Mouse (Mus musculus): Measurements from ENCODE around the gene Cnksr2. TPM values are rescaled to one million over a fixed set of nuclear protein-coding genes. Genes with fewer than 3 reads are reported as not detected.

The Cnksr2 gene
- total RNA-seq (2014; fragmentation: Nextera tagmentation) (not detected in 2 replicates), total RNA-seq (2017) (not detected in 2 replicates), polyA plus RNA-seq (2012) (not detected in 2 replicates)

DNA sequence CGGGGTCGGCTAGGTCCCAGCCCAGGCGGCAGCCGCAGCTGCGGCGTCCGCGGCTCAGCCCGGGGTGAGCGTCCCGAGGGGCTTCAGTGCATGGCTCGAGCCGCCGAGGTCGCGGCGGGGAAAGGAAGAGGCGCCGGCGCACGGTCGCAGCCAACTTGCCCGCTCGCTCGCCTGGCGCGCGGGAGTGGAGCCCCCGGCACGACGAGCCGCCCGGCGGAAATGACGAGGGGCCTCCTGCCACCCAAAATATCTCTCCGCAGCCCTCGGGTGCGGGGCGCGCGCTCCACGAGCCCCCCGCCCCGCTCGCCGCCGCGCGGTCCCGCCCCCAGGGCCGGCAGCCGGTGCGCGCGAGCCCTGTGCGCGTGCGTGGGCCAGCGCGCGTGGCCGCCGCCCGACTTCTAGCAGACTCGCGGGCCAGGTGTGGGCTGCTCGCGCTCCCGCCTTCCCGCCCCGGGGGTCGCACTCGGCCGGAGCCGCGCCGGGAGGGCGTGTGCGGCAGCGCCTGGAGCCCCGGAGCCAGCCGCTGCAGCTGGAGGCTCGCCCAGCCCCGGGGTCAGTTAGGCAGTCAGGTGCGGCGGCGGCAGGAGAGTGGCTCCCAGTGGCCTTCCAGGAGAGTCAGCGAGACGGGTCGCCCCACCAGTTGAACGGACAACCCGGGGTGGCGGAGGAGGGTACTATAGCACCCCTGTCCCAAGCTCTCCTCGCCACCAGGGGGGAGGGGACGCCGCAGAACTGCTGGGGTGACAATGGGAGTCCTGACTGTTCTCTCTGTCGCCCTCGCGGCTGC lies at the start of gene Cnksr2:
Cnksr2 (minus strand) TSS at position 238 of the 787 bp plus-strand sequence.
- Histone ChIP-seq H3K27me3 (ENCODE audit: insufficient read depth, low read length) (no peaks in the 10 kb centered on the region), H3K4me3 (ENCODE audit: low read depth, low read length) (no peak within 1 kb of the TSS), H3K9me3 (replicated peaks) (peaks cover 20% of the 10 kb centered on the region), H3K36me3 (replicated peaks) (no peaks in the 10 kb centered on the region), H3K4me1 (ENCODE audit: insufficient read depth, low read depth, low read length) (no peaks in the 10 kb centered on the region)
- TF ChIP-seq TAL1 (conservative IDR thresholded peaks at IDR 0.05; ENCODE audit: low read depth, low read length) (no peak), CTCF (IDR thresholded peaks at IDR 0.05; ENCODE audit: low read depth, low read length) (no peak), GATA2 (IDR thresholded peaks at IDR 0.05; ENCODE audit: borderline replicate concordance, low read depth, low read length) (no peak), POLR2AphosphoS5 (IDR thresholded peaks at IDR 0.05; ENCODE audit: insufficient replicate concordance, low read depth, low read length) (no peak), GATA1 (IDR thresholded peaks at IDR 0.05; ENCODE audit: borderline replicate concordance, low read length) (no peak)
- DNase-seq (ENCODE audit: low spot score): no peak
- no peak for ATAC-seq (ENCODE audit: extremely low read depth, insufficient number of reproducible peaks, low FRiP score, poor library complexity, severe bottlenecking)

DNA sequence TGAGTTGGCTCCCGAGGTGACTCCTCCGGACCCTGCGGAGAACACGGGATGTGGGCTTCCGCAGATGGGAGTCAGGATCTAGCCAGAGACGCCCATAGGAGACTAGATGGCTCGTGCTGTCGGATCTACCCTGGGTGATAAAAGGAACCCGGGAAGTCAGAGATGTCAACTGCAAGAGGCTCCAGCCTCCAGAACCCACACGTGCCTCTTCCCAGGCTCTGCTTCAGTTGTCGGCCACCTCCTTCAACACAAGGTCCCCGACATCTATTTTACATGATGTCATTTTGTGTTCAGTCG lies 698 bp upstream of the Cnksr2 start:
- H3K9me3 ChIP-seq (replicated peaks): peaks cover 20% of the 10 kb centered on the region
- H3K4me1 ChIP-seq (ENCODE audit: insufficient read depth, low read depth, low read length): no peaks in the 10 kb centered on the region
- H3K27me3 ChIP-seq (ENCODE audit: insufficient read depth, low read length): no peaks in the 10 kb centered on the region
- no peak overlapping the region for H3K4me3 ChIP-seq (ENCODE audit: low read depth, low read length)
- ATAC-seq (ENCODE audit: extremely low read depth, insufficient number of reproducible peaks, low FRiP score, poor library complexity, severe bottlenecking) (no peak), DNase-seq (ENCODE audit: low spot score) (no peak)
- TF ChIP-seq CTCF (IDR thresholded peaks at IDR 0.05; ENCODE audit: low read depth, low read length): no peak
- no peak for TF ChIP-seq TAL1 (conservative IDR thresholded peaks at IDR 0.05; ENCODE audit: low read depth, low read length)
- TF ChIP-seq GATA1 (IDR thresholded peaks at IDR 0.05; ENCODE audit: borderline replicate concordance, low read length): no peak
- TF ChIP-seq POLR2AphosphoS5 (IDR thresholded peaks at IDR 0.05; ENCODE audit: insufficient replicate concordance, low read depth, low read length): no peak
- no peak for TF ChIP-seq GATA2 (IDR thresholded peaks at IDR 0.05; ENCODE audit: borderline replicate concordance, low read depth, low read length)
- H3K36me3 ChIP-seq (replicated peaks): no peaks in the 10 kb centered on the region

DNA sequence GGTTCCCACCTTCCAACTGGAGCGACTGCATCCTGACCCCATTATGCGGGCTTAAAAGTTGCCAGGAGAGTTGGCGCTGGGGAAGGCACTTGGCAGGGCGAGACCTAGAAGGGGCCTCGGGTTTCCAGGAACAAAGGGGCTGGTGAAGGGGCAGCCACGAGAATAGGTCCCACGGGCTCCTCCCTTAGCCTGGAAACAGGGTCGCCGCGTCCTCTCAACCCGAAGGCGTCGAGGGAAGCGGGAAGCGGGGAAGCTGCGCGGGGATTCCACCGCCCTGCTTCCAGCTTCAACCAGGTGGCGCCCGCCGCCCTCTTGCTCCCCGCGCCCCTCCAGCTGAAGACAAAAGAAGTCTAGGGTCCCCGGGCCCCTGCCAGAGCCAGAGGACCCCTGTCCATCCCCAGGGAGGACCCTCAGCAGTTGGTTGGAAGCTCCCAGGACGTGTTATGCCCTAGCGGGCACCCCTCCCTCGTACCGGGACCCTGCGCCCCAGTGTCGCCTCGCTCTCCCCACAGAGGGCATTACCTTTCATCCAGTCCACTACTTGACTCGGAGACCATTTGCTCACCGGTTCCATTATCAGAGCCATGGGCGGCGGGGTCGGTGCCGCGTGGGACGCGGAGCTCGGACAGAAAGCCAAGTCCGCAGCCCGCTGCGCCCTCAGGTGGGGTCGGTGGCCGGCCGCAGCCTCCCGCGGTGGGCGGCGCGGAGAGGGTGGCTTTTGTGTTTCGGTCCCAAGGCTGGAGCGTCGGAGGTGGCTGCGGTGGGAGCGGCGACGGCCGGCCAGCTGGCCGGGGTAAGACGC lies 638 bp downstream of the Cnksr2 start:
- TF ChIP-seq CTCF (IDR thresholded peaks at IDR 0.05; ENCODE audit: low read depth, low read length): no peak
- TF ChIP-seq GATA1 (IDR thresholded peaks at IDR 0.05; ENCODE audit: borderline replicate concordance, low read length): no peak
- TF ChIP-seq GATA2 (IDR thresholded peaks at IDR 0.05; ENCODE audit: borderline replicate concordance, low read depth, low read length): no peak
- no peak for TF ChIP-seq TAL1 (conservative IDR thresholded peaks at IDR 0.05; ENCODE audit: low read depth, low read length)
- no peak for TF ChIP-seq POLR2AphosphoS5 (IDR thresholded peaks at IDR 0.05; ENCODE audit: insufficient replicate concordance, low read depth, low read length)
- Histone ChIP-seq H3K4me3 (ENCODE audit: low read depth, low read length) (no peak overlapping the region), H3K27me3 (ENCODE audit: insufficient read depth, low read length) (no peaks in the 10 kb centered on the region), H3K4me1 (ENCODE audit: insufficient read depth, low read depth, low read length) (no peaks in the 10 kb centered on the region), H3K36me3 (replicated peaks) (no peaks in the 10 kb centered on the region), H3K9me3 (replicated peaks) (peaks cover 20% of the 10 kb centered on the region)
- no peak for DNase-seq (ENCODE audit: low spot score)
- no peak for ATAC-seq (ENCODE audit: extremely low read depth, insufficient number of reproducible peaks, low FRiP score, poor library complexity, severe bottlenecking)

DNA sequence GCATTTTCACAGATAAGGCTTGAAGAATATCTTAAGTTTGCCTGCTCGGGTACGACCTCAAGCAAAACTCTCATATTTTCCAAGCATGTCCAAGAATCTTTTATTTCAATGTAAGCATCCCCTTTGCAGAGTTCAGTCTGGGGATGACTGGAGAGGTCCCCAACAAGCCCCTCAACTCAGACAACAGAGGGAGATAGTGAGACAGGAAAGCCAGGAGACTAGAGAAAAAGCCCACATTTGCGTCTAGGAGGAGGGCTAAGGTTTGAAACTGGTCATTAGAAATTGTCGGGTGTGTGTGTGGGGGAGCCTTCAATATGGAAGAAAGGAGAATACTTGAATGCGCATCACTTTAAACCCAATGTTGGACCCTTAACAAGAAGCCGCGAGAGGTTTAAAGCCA lies 1.4 kb downstream of the Cnksr2 start:
- TF ChIP-seq CTCF (IDR thresholded peaks at IDR 0.05; ENCODE audit: low read depth, low read length): no peak
- TF ChIP-seq POLR2AphosphoS5 (IDR thresholded peaks at IDR 0.05; ENCODE audit: insufficient replicate concordance, low read depth, low read length): no peak
- no peak for TF ChIP-seq TAL1 (conservative IDR thresholded peaks at IDR 0.05; ENCODE audit: low read depth, low read length)
- no peak for TF ChIP-seq GATA1 (IDR thresholded peaks at IDR 0.05; ENCODE audit: borderline replicate concordance, low read length)
- TF ChIP-seq GATA2 (IDR thresholded peaks at IDR 0.05; ENCODE audit: borderline replicate concordance, low read depth, low read length): no peak
- no peak for ATAC-seq (ENCODE audit: extremely low read depth, insufficient number of reproducible peaks, low FRiP score, poor library complexity, severe bottlenecking)
- no peaks in the 10 kb centered on the region for H3K4me1 ChIP-seq (ENCODE audit: insufficient read depth, low read depth, low read length)
- H3K27me3 ChIP-seq (ENCODE audit: insufficient read depth, low read length): no peaks in the 10 kb centered on the region
- peaks cover 20% of the 10 kb centered on the region for H3K9me3 ChIP-seq (replicated peaks)
- no peak for DNase-seq (ENCODE audit: low spot score)
- no peaks in the 10 kb centered on the region for H3K36me3 ChIP-seq (replicated peaks)
- H3K4me3 ChIP-seq (ENCODE audit: low read depth, low read length): no peak overlapping the region

DNA sequence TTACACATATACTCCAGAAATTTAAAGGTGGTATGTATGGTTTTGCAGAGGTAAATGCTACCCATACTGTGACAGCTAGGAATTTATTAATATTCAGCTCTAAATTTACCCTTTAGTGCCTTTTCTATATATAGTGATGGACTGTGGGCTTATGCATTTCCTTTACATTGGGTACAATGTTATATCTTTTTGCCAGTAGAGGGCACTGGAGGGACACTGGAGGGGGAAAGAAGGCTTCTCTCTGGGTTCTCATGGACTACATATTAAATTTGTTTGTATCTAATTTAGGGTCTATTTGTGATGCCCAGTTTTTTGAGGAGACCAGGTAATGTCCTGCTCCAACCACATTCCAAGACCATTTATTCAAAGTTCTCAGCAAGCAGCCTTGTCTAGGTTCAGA lies 91.4 kb downstream of the Cnksr2 start:
- Histone ChIP-seq H3K27me3 (ENCODE audit: insufficient read depth, low read length) (no peaks in the 10 kb centered on the region), H3K4me3 (ENCODE audit: low read depth, low read length) (no peak overlapping the region), H3K9me3 (replicated peaks) (no peaks in the 10 kb centered on the region), H3K36me3 (replicated peaks) (no peaks in the 10 kb centered on the region), H3K4me1 (ENCODE audit: insufficient read depth, low read depth, low read length) (no peaks in the 10 kb centered on the region)
- TF ChIP-seq TAL1 (conservative IDR thresholded peaks at IDR 0.05; ENCODE audit: low read depth, low read length) (no peak), POLR2AphosphoS5 (IDR thresholded peaks at IDR 0.05; ENCODE audit: insufficient replicate concordance, low read depth, low read length) (no peak), GATA2 (IDR thresholded peaks at IDR 0.05; ENCODE audit: borderline replicate concordance, low read depth, low read length) (no peak), GATA1 (IDR thresholded peaks at IDR 0.05; ENCODE audit: borderline replicate concordance, low read length) (no peak)
- no peak for DNase-seq (ENCODE audit: low spot score)
- no peak for ATAC-seq (ENCODE audit: extremely low read depth, insufficient number of reproducible peaks, low FRiP score, poor library complexity, severe bottlenecking)

DNA sequence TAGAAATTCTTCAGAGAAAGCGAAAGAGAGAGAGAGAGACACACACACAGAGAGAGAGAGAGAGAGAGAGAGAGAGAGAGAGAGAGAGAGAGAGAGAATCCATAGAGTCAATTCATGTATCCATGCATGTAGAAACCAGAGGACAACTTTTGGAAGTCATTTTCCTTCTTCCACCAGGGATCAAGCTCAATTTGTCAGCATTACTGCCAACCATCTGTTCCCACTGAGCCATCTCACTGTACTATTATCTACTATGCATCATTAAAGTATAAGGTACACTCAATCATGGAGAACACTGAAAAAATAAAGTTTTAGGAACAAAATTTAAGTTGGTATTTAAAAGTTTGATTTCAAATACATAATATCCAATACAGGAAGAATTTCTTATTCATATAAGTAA lies 93.8 kb downstream of the Cnksr2 start:
- DNase-seq (ENCODE audit: low spot score): no peak

More for the DNA sequence above, 93.8 kb downstream of the Cnksr2 start:
- Histone ChIP-seq H3K27me3 (ENCODE audit: insufficient read depth, low read length) (no peaks in the 10 kb centered on the region), H3K4me1 (ENCODE audit: insufficient read depth, low read depth, low read length) (no peaks in the 10 kb centered on the region), H3K36me3 (replicated peaks) (no peaks in the 10 kb centered on the region), H3K9me3 (replicated peaks) (no peaks in the 10 kb centered on the region), H3K4me3 (ENCODE audit: low read depth, low read length) (no peak overlapping the region)
- no peak for ATAC-seq (ENCODE audit: extremely low read depth, insufficient number of reproducible peaks, low FRiP score, poor library complexity, severe bottlenecking)
- TF ChIP-seq GATA1 (IDR thresholded peaks at IDR 0.05; ENCODE audit: borderline replicate concordance, low read length) (no peak), GATA2 (IDR thresholded peaks at IDR 0.05; ENCODE audit: borderline replicate concordance, low read depth, low read length) (no peak), TAL1 (conservative IDR thresholded peaks at IDR 0.05; ENCODE audit: low read depth, low read length) (no peak)

Data from G1E (cell line).